8 mouse cellular contexts compared by ENCODE assay signal in the genomic region with DNA sequence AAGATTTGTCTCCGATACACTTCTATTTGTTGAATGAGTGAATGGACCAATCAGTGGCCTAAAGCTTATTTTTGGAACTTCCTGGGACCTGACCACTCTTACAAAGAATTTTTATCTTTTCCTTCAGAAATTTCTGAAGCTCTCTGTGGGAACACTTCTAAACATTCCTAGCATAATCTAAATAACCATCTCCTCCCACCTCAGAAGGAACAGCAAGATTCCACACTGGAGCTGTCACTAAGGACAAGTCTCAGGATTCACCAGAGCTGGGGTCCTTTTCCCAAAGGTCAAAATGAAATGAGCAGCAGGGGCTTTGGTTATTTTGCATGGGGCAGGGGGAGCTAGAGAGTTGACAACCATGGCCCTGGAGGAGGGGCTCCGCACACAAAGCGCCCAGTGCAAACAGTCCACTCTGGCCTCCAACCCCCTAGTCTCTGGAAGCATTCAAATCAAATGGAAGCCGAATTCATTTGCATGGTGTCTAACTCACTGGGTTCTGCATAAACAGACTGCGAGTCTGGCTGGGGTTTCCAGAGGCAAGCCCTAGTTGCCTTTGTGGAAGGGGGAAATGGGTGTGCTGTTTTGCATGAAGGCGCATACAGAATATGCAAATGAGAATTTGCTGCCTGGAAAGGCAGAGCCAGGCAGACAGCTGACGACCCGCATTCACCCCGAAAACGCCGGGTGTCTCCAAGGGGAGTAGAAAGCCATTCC. TPM values are rescaled to one million over a fixed set of nuclear protein-coding genes. Genes with fewer than 3 reads are reported as not detected.
DNase-seq lines count a peak whose midpoint lies in the region; ATAC-seq and TF ChIP-seq lines count a peak whose summit lies in the region.

No protein-coding gene starts in this region.

- no peak for ATAC-seq in heart, embryonic 14.5 days (ENCODE audit: insufficient number of reproducible peaks, insufficient read depth, low FRiP score, low read depth)
- no peak for ATAC-seq in embryonic facial prominence, embryonic 15.5 days (ENCODE audit: insufficient number of reproducible peaks, low FRiP score, low TSS enrichment, low read depth)
- ATAC-seq in liver, embryonic 16.5 days (ENCODE audit: low read depth) = no peak

- no peaks in the 10 kb centered on the region for H3K36me3 ChIP-seq in heart, embryonic 14.5 days (ENCODE audit: control insufficient read depth, insufficient read depth, low read length)
- H3K36me3 ChIP-seq in E14TG2a.4 (ENCODE audit: insufficient read depth, low read length) = peaks cover 37% of the 10 kb centered on the region
- 0 out of 2 replicates have a peak, but pooled peaks cover 4% of the 10 kb centered on the region for H3K36me3 ChIP-seq in embryonic facial prominence, embryonic 15.5 days
- no peaks in the 10 kb centered on the region for H3K36me3 ChIP-seq in liver, embryonic 16.5 days (ENCODE audit: control insufficient read depth, insufficient read depth)

- no peak for DNase-seq in heart, postnatal 14 days
- DNase-seq in c-Kit-positive CD71-positive TER-119-positive erythroid progenitor cells, embryonic 14.5 days (ENCODE audit: low spot score) = no peak
- no peak for DNase-seq in spleen, postnatal 10 days (ENCODE audit: low spot score in 2 of 2)
- no peak for DNase-seq in lung, adult 18-20 months

- H3K4me1 ChIP-seq in heart, embryonic 14.5 days (ENCODE audit: control insufficient read depth in 2 of 2, insufficient read depth in 2 of 2, low read length in 2 of 2) = peaks cover 5 to 7% of the 10 kb centered on the region in 2 experiments
- H3K4me1 ChIP-seq in E14TG2a.4 (replicated peaks; ENCODE audit: low read depth, low read length) = peaks cover 91% of the 10 kb centered on the region
- peaks cover 37% of the 10 kb centered on the region for H3K4me1 ChIP-seq in embryonic facial prominence, embryonic 15.5 days
- no peaks in the 10 kb centered on the region for H3K4me1 ChIP-seq in liver, embryonic 16.5 days (ENCODE audit: control insufficient read depth, low read depth, low read length)

- WGBS in heart, embryonic 14.5 days = 23% methylated on average over 11 of the region's 11 CpGs
- WGBS in embryonic facial prominence, embryonic 15.5 days = 23% methylated on average over 11 of the region's 11 CpGs
- 29% methylated on average over 11 of the region's 11 CpGs for WGBS in liver, embryonic 16.5 days (ENCODE audit: insufficient replicate concordance)

- H3K9ac ChIP-seq in heart, embryonic 14.5 days (ENCODE audit: low read length) = no peak overlapping the region
- no peak overlapping the region for H3K9ac ChIP-seq in embryonic facial prominence, embryonic 15.5 days
- no peak overlapping the region for H3K9ac ChIP-seq in liver, embryonic 16.5 days (ENCODE audit: low read depth, low read length)

- peak overlapping the region; percentile 45 for H3K4me2 ChIP-seq in heart, embryonic 14.5 days (ENCODE audit: low read length)
- H3K4me2 ChIP-seq in embryonic facial prominence, embryonic 15.5 days (replicated peaks) = peak overlapping the region; percentile 4
- peak overlapping the region; percentile 17; the same call in 1 of the 2 replicates for H3K4me2 ChIP-seq in liver, embryonic 16.5 days (ENCODE audit: low read depth, low read length)

- H3K27me3 ChIP-seq in heart, embryonic 14.5 days (ENCODE audit: control insufficient read depth, insufficient read depth, low read length) = no peaks in the 10 kb centered on the region
- no peaks in the 10 kb centered on the region for H3K27me3 ChIP-seq in E14TG2a.4 (ENCODE audit: insufficient read depth, low read length)
- H3K27me3 ChIP-seq in embryonic facial prominence, embryonic 15.5 days = no peaks in the 10 kb centered on the region
- H3K27me3 ChIP-seq in liver, embryonic 16.5 days (ENCODE audit: control insufficient read depth, insufficient read depth, low read depth, low read length) = no peaks in the 10 kb centered on the region

- H3K4me3 ChIP-seq in heart, embryonic 14.5 days (ENCODE audit: control insufficient read depth in 1 of 2, insufficient read depth in 1 of 2, low read depth in 1 of 2, low read length in 2 of 2) = peak overlapping the region in 1 of 2 experiments; percentile 6; a peak in 1 of 4 replicates
- H3K4me3 ChIP-seq in E14TG2a.4 (replicated peaks; ENCODE audit: low read length) = peak overlapping the region; percentile 30; the same call in 1 of the 2 replicates
- H3K4me3 ChIP-seq in embryonic facial prominence, embryonic 15.5 days (replicated peaks) = no peak overlapping the region
- H3K4me3 ChIP-seq in liver, embryonic 16.5 days (ENCODE audit: low read depth, low read length) = no peak overlapping the region

- no peak overlapping the region for H3K27ac ChIP-seq in heart, embryonic 14.5 days (replicated peaks in 1 of 2; ENCODE audit: control insufficient read depth in 1 of 2, insufficient read depth in 1 of 2, low read depth in 2 of 2, low read length in 2 of 2)
- H3K27ac ChIP-seq in embryonic facial prominence, embryonic 15.5 days (replicated peaks) = no peak overlapping the region
- no peak overlapping the region for H3K27ac ChIP-seq in liver, embryonic 16.5 days (ENCODE audit: low read length)

- no peak for TF ChIP-seq CTCF in E14TG2a.4 (conservative IDR thresholded peaks at IDR 0.05; ENCODE audit: low read length)

- intact Hi-C loops in heart, postnatal 14 days (cut with DNase I) = no loop called here

- no peaks in the 10 kb centered on the region for H3K9me3 ChIP-seq in heart, embryonic 14.5 days (ENCODE audit: control insufficient read depth, low read length)
- H3K9me3 ChIP-seq in E14TG2a.4 (ENCODE audit: low read length) = no peaks in the 10 kb centered on the region
- H3K9me3 ChIP-seq in embryonic facial prominence, embryonic 15.5 days (replicated peaks) = no peaks in the 10 kb centered on the region
- no peaks in the 10 kb centered on the region for H3K9me3 ChIP-seq in liver, embryonic 16.5 days (replicated peaks; ENCODE audit: control insufficient read depth, low read length)

RNA-seq across cellular contexts. Expression of a gene that starts 18.3 kb away (rescaled TPM):
- 10.0 and 14.1 TPM in 2 replicates for polyA plus RNA-seq in heart, embryonic 14.5 days (2014; fragmentation: Nextera tagmentation; extraction: Ambion mirVana)
- 10 to 100 TPM; 15.2 to 18.1 TPM for total RNA-seq in heart, postnatal 14 days (2021)
- 36.8 and 38.2 TPM in 2 replicates for polyA plus RNA-seq in embryonic facial prominence, embryonic 15.5 days (2015; fragmentation: Nextera tagmentation; extraction: Ambion mirVana)
- 0.22 and 0.30 TPM in 2 replicates for polyA plus RNA-seq in liver, embryonic 16.5 days (2015; fragmentation: Nextera tagmentation; extraction: Ambion mirVana)
